Mouse (Mus musculus) gastrocnemius, postnatal 10 days (tissue): Measurements from ENCODE around the gene Fbxl19. TPM values are rescaled to one million over a fixed set of nuclear protein-coding genes. Genes with fewer than 3 reads are reported as not detected.
A peak's percentile ranks its signal among the peaks of the same experiment; 100 is the strongest.
"Not testable (repeated sequence)": the region's sequence is repeated elsewhere in the genome, so short reads cannot be mapped to it uniquely, and the experiment has no call there.

Experiments
- DNase-seq: peaks from one replicate; pipeline ENCODE4 v3.0.0; 2021; ENCODE audit warnings: mixed read lengths
- total RNA-seq, 2 experiments: library from RNA; stranded (reverse); gene quantifications; 2 replicates each; pipeline ENCODE4 v1.2.3; 2021

Fbxl19 gene
- total RNA-seq, 2 experiments from 2014 or later: 2.9 to 6.0 TPM

GRCm38 (mm10) chr7:127730170-127730569 lies 14.2 kb upstream of the Fbxl19 start:
- DNase-seq: no peak

DNA sequence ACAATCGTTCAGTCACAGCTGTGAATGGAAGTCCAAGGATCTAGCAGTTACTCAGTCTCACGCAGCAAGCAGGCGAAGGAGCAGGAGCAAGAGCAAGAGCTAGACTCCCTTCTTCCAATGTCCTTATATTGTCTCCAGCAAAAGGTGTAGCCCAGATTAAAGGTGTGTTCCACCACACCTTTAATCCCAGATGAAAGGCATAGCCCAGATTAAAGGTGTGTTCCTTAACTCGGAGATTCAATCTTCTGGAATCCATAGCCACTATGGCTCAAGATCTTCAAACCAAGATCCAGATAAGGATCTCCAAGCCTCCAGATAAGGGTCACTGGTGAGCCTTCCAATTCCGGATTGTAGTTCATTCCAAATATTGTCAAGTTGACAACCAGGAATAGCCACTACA lies 12.3 kb upstream of the Fbxl19 start, which contains the start of gene Ctf2:
Gene Ctf2 (minus strand): TSS at position 101 of the 400 bp plus-strand sequence.
- not testable (repeated sequence) for DNase-seq

DNA sequence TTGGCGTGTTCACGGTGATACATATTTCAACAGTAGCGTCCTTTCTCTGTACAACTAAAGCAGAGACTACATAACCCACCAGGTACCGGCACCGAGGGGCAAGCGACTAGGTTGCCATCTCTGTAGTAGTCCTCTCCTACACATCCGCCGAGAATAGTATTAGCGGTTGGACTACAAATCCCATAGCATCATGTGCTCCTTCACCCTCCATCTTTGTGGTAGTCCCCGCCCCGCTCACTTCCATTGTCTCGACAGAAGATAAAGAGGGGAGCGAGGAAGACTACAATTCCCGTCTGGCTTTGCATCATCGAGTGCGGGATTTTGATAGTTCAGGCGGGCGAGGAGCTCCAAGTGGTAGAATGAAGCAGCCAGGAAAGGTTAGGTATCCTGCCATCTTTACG lies 908 bp downstream of the Fbxl19 start:
- peak; percentile 83 for DNase-seq

- DNase-seq: peak; percentile 85
These were observed 1.5 kb downstream of the Fbxl19 start for GRCm38 (mm10) chr7:127745652-127746493.

GRCm38 (mm10) chr7:127746494-127747491 lies 2.5 kb downstream of the Fbxl19 start:
- DNase-seq: peak; percentile 37

DNA sequence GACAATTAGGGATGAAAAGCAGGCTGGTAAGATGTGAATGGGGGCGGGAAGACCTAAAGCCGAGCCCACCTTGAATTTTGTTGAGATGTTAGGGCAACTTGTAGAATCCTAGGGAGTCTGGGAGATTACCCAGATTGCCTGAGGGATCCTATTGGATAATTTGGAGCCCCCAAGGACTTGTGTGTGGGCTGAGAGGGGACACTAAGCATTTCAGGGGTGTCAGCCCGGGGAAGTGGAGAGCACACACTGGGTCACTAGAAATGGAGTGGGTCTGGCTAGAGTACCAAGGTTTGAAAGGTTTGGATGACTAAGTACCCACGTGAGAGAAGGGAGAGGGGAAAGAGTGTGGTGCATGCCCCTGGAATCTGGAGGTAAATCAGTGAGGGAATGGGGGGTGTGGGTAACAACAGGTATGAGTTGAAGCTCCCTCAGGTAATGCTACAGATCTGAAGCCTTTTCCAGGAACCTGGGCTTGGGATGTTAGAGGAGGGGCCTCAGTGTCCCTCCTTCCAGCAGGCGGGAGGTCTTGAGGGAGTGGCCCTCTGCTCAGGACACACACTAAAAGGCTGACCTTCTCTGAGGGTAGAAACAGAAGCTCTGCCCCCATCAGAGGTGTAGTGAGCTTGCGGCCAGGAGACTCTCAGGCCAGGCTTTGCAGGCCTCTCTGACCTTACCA lies 3.4 kb downstream of the Fbxl19 start:
- no peak for DNase-seq

DNA sequence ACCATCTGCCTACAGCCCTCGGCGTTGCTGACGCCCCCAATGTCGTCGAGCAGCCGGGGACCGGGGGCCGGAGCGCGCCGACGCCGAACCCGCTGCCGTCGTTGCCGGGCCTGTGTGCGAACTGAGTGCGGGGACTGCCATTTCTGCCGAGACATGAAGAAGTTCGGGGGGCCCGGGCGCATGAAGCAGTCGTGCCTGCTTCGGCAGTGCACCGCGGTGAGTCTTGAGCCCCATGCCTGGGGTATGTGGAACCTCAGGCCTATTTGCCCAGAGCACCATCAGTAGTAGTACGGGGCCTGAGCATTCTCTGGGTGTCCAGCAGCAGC lies 3.9 kb downstream of the Fbxl19 start:
- no peak for DNase-seq

GRCm38 (mm10) chr7:127750131-127751127 lies 6.1 kb downstream of the Fbxl19 start:
- DNase-seq: no peak

GRCm38 (mm10) chr7:127751619-127752018 lies 7.3 kb downstream of the Fbxl19 start:
- no peak for DNase-seq

GRCm38 (mm10) chr7:127752069-127752468 lies 7.7 kb downstream of the Fbxl19 start:
- DNase-seq: no peak

DNA sequence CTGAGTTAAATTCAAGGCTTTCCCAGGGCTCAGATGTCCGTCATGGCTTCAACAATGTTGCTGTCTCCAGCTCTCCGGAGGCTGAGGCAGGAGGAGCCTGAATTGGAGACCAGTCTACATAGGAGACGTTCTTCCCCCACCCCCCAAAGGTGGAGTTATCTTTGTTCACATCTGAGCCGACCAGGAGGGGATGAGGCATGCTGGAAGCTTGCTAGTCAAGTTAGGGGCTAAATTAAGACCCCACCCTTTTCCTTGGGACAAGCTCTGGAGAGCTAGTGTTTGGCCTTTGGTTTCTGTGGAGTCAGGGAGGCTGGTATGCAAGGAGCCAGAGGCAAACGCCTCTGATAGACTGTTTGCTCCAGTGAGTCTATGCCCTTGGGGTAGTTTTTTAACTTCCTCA lies 8.8 kb downstream of the Fbxl19 start:
- no peak for DNase-seq

- no peak for DNase-seq
These were observed 9.4 kb downstream of the Fbxl19 start for GRCm38 (mm10) chr7:127753741-127754140.

- DNase-seq: no peak
These were observed 15.4 kb downstream of the Fbxl19 start for GRCm38 (mm10) chr7:127759716-127760115.

DNA sequence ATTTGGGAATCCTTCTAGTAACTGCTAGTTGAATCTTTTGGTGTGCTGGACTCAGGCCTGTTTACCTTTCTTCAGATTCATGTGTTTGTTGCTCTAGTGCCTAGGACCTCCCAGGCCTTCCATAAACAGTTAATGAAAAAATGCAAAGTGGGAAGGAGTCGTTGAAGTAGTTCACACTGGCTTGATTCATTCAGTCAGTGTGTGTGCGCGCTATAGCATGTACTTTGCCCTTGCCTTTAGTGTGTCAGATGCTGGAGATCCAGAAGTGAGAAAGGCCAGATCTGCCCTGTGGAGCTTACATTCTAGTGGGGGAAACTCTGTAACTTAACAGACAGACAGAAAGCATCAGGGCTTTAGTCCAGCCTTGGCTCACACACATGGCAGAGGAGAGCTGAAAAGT lies 16.1 kb downstream of the Fbxl19 start:
- DNase-seq: no peak

GRCm38 (mm10) chr7:127761026-127761425 lies 16.7 kb downstream of the Fbxl19 start:
- DNase-seq: peak; percentile 73

DNA sequence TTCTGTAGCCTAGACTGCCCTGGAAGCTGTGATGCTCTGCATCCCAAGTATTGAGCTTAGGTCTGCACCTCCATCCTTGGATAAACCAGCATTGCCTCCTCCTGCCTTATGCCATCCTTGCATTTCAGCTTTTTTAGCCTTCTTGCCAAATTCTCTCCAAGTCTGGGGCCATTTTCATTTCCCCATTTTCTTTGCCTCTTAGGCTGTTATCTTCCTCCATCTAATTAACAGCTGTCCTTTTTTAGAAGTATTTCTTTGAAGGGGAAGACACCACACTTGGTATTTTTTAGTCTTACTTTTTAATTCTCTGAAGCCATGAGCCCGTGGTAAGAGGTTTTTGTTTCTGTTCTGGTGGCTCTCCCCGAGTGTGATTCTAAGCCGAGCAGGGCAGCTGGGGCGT lies 19.3 kb downstream of the Fbxl19 start:
- DNase-seq: no peak

GRCm38 (mm10) chr7:127765756-127766155 lies 21.4 kb downstream of the Fbxl19 start:
- no peak for DNase-seq

DNA sequence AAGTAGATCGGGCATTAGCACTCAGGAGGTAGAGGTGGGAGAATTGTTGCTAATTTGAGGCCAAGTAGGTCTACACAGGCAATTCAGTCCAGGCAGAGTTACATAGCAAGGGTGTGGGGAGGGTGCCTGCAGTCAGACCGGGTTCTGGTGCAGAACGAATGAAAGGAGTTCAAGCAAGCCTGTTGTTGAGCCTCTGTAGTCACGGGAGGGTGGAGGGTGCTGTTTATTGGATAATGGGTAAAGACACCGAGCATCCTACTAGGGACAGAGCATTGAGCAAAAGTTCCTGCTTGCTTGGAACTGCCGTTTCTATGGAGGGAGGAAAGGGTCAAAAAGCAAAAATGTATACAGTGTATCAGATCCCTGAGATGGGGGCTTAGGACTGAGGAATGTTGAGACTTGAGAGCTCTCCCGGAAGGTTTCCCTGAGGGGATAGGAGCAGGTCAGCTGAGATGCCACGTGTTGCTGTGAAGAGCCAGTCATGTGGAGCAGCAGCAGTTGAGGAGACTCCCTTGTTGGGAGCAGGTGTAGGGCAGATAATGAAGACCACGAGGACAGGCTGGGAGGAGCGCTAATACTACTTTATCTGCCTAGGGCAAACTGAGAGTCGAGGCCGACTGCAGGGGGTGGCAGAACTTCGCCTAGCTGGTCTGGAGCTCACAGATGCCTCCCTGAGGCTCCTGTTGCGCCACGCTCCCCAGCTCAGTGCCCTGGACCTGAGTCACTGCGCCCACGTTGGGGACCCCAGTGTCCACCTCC lies 22.7 kb downstream of the Fbxl19 start:
- DNase-seq: no peak

DNA sequence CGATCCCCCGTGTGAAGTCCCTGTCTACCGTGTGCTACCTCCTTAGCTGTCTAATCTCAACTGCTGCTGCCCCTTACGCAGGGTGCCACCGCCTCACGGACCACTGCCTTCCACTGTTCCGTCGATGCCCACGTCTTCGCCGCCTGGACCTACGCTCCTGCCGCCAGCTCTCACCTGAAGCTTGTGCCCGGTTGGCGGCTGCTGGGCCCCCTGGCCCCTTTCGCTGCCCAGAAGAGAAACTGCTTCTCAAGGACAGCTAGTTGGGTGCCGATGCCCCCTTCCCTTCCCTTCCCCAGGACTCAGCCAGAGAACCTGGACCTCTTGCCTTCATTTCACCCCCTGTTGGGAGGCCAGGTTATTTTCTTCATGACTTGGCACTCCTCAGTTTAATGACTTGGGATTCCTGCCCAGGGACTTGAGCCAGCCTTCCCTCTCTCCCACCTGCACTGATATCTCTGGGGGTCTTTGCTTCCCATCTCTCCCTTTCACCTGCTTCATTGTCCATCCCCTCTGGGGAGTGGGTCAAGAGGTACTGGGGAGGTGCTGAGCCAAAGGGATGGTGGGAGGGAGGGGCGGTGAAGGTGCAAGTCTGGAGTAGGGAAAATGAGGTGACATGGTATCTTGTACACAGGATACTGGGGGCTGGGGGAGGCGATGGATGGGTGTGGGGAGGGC lies 23.5 kb downstream of the Fbxl19 start:
- no peak for DNase-seq
